Mouse (Mus musculus) C2C12 (cell line): Measurements from ENCODE around the gene Aspscr1.

Experiments used
- CEBPB ChIP-seq: IDR thresholded peaks from one replicate; pipeline ENCODE4 v1.6.1; 2011; ENCODE audit warnings: low read depth, mild to moderate bottlenecking, control low read depth, moderate library complexity
- CTCF ChIP-seq: IDR thresholded peaks from one replicate; pipeline ENCODE4 v1.5.1; 2011; ENCODE audit not compliant: control insufficient read depth, insufficient read depth, insufficient read length
- FOSL1 ChIP-seq: IDR thresholded peaks from one replicate; pipeline ENCODE4 v1.8.0; 2011; ENCODE audit warnings: mild to moderate bottlenecking, low read length; ENCODE audit not compliant: poor library complexity, insufficient read depth, severe bottlenecking
- MAX ChIP-seq: IDR thresholded peaks from one replicate; pipeline ENCODE4 v1.6.1; 2011; ENCODE audit warnings: mild to moderate bottlenecking, control low read depth
- MYOD1 ChIP-seq: IDR thresholded peaks from one replicate; pipeline ENCODE4 v1.6.1; 2011; ENCODE audit warnings: low read depth; ENCODE audit not compliant: control insufficient read depth, insufficient read length
- MYOG ChIP-seq: IDR thresholded peaks from one replicate; pipeline ENCODE4 v1.6.1; 2011; ENCODE audit not compliant: control insufficient read depth, insufficient read length; ENCODE audit errors: extremely low read depth
- USF1 ChIP-seq: IDR thresholded peaks from one replicate; pipeline ENCODE4 v1.6.1; 2011; ENCODE audit warnings: low read depth, mild to moderate bottlenecking, control low read depth, moderate library complexity

DNA sequence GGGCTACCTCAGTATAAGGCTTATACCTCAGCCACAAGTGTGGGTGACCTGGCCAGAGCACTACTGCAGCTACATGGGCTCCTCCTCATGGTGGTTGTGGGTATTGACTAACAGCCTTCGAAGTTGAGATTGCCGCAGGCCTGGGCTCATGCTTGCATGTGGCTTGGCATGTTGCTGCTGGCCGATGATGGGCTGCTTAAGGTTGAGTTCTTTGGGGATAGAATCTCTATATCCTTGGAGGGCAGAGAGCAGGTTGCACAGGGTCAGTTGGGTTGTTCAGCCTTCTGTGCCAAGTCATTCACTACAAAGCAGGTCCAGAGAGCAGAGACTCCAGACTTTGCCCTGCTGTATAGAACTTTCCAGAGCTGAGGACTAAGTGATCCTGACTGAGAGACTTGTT lies 7.1 kb downstream of the Aspscr1 start:
- no peak for TF ChIP-seq CTCF
- TF ChIP-seq USF1, result no peak
- no peak for TF ChIP-seq MYOG
- TF ChIP-seq MYOD1, result no peak
- TF ChIP-seq CEBPB, result no peak
- no peak for TF ChIP-seq MAX
- TF ChIP-seq FOSL1, result no peak
